Mouse (Mus musculus): ENCODE measurements at regions not wholly inside any gene's neighbourhood (a gene's known extent, or its start where the extent isn't known, plus 50 kb on each side); places are given as distances from the start of the nearest gene placed in this dataset.
"Not testable (repeated sequence)": the region's sequence is repeated elsewhere in the genome, so short reads cannot be mapped to it uniquely, and the experiment has no call there.

DNA sequence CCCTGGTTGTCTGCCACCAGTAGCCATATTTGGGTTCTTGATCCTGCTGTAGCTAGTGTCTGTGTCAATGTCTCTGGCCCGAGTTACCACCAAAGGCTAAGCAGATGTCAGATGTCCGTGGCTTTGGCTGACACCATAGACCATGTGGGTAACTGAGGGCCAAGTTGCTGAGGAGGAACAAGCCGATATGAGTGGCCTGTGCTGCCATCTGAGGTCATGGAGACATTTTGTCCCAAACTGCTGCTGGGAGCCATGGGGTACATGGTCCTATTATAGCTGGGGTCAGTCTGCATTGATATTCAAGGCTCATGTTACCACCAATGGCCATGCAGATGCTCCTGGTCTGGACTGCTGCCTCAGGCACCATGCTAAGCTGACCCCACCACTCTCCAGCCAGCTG, 276.3 kb upstream of the Zic4 start:
- Histone ChIP-seq H3K4me1 (ENCODE audit: insufficient read depth) (no peaks in the 10 kb centered on the region), H3K9me3 (ENCODE audit: low read depth, low read length) (no peaks in the 10 kb centered on the region), H3K9ac (no peak overlapping the region), H3K4me3 (ENCODE audit: low read depth, low read length) (no peak overlapping the region), H3K36me3 (ENCODE audit: insufficient read depth) (no peaks in the 10 kb centered on the region), H3K4me2 (no peak overlapping the region), H3K27ac (ENCODE audit: low read depth) (no peak overlapping the region), H3K27me3 (ENCODE audit: insufficient read depth, low read length) (no peaks in the 10 kb centered on the region)
- no peak for DNase-seq
- TF ChIP-seq CTCF (IDR thresholded peaks at IDR 0.05; ENCODE audit: low read depth) = no peak
- ATAC-seq (ENCODE audit: insufficient read depth) = no peak
- WGBS = 77% methylated on average over 3 of the region's 3 CpGs

- TF ChIP-seq CTCF (IDR thresholded peaks at IDR 0.05; ENCODE audit: low read depth) = no peak
Observed at GRCm38 (mm10) chr9:91089348-91089747, 272.9 kb upstream of the Zic4 start.

GRCm38 (mm10) chr9:91091421-91092050, 270.7 kb upstream of the Zic4 start:
- TF ChIP-seq CTCF (IDR thresholded peaks at IDR 0.05; ENCODE audit: low read depth) = no peak
- DNase-seq = no peak
- WGBS = 87% methylated on average over 1 of the region's 1 CpGs

More at GRCm38 (mm10) chr9:91089348-91089747, 272.9 kb upstream of the Zic4 start:
- 42% methylated on average over 2 of the region's 2 CpGs for WGBS
- H3K4me3 ChIP-seq (ENCODE audit: low read depth, low read length) = no peak overlapping the region
- no peaks in the 10 kb centered on the region for H3K27me3 ChIP-seq (ENCODE audit: insufficient read depth, low read length)
- DNase-seq (no peak), ATAC-seq (ENCODE audit: insufficient read depth) (no peak)
- H3K9me3 ChIP-seq (ENCODE audit: low read depth, low read length) = no peaks in the 10 kb centered on the region
- no peak overlapping the region for H3K27ac ChIP-seq (ENCODE audit: low read depth)
- no peaks in the 10 kb centered on the region for H3K36me3 ChIP-seq (ENCODE audit: insufficient read depth)
- H3K4me2 ChIP-seq = no peak overlapping the region
- no peaks in the 10 kb centered on the region for H3K4me1 ChIP-seq (ENCODE audit: insufficient read depth)
- no peak overlapping the region for H3K9ac ChIP-seq

DNA sequence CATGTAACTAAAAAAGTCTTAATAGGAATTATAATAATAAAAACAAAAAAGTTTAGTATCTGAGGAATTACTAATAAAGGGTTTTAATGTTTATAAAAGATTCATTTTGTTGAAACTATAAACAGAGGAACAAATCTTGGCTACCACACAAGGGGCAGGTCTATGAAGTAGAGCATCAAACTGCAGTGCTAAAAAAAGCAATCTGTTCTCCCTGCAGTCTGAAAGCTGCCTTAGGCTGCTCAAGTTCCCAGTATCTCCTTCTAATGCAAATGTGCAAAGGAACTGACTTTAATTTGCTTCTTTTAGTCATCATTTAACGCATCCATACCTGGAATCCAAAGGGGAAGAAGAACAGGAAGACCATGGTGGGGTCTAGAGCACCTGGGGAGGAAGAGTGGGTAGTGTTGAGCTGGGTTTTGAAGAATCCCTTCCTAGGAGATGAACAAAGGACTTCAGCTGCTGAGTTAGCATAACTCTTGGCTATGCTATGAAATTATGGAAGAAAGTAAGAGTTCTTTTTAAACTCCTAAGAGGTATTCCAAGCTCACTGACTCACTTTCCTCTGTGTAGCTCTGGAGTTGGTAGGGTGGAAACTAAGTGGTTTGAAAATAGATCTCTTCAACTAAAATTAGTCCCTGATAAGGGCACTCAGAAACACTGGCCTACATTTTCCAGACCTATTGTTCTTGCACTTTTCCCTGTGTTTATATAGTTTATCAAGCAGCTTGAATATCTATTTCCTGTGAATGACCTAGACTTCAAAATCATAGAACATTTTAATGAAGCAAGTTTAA, 260.4 kb upstream of the Zic4 start:
- H3K9me3 ChIP-seq (ENCODE audit: low read depth, low read length) = no peaks in the 10 kb centered on the region
- H3K36me3 ChIP-seq (ENCODE audit: insufficient read depth) = no peaks in the 10 kb centered on the region
- no peak overlapping the region for H3K9ac ChIP-seq
- DNase-seq = no peak
- no peaks in the 10 kb centered on the region for H3K4me1 ChIP-seq (ENCODE audit: insufficient read depth)
- ATAC-seq (ENCODE audit: insufficient read depth) = no peak
- H3K4me2 ChIP-seq = no peak overlapping the region
- TF ChIP-seq CTCF (IDR thresholded peaks at IDR 0.05; ENCODE audit: low read depth) = no peak
- WGBS = 56% methylated on average over 1 of the region's 1 CpGs
- H3K4me3 ChIP-seq (ENCODE audit: low read depth, low read length) = no peak overlapping the region
- H3K27ac ChIP-seq (ENCODE audit: low read depth) = no peak overlapping the region
- H3K27me3 ChIP-seq (ENCODE audit: insufficient read depth, low read length) = no peaks in the 10 kb centered on the region

More at GRCm38 (mm10) chr9:91091421-91092050, 270.7 kb upstream of the Zic4 start:
- H3K9ac ChIP-seq = no peak overlapping the region
- H3K4me2 ChIP-seq = no peak overlapping the region
- H3K4me3 ChIP-seq (ENCODE audit: low read depth, low read length) = no peak overlapping the region
- H3K9me3 ChIP-seq (ENCODE audit: low read depth, low read length) = no peaks in the 10 kb centered on the region
- no peaks in the 10 kb centered on the region for H3K36me3 ChIP-seq (ENCODE audit: insufficient read depth)
- ATAC-seq (ENCODE audit: insufficient read depth) = no peak
- H3K27ac ChIP-seq (ENCODE audit: low read depth) = no peak overlapping the region
- no peaks in the 10 kb centered on the region for H3K4me1 ChIP-seq (ENCODE audit: insufficient read depth)
- H3K27me3 ChIP-seq (ENCODE audit: insufficient read depth, low read length) = no peaks in the 10 kb centered on the region

DNA sequence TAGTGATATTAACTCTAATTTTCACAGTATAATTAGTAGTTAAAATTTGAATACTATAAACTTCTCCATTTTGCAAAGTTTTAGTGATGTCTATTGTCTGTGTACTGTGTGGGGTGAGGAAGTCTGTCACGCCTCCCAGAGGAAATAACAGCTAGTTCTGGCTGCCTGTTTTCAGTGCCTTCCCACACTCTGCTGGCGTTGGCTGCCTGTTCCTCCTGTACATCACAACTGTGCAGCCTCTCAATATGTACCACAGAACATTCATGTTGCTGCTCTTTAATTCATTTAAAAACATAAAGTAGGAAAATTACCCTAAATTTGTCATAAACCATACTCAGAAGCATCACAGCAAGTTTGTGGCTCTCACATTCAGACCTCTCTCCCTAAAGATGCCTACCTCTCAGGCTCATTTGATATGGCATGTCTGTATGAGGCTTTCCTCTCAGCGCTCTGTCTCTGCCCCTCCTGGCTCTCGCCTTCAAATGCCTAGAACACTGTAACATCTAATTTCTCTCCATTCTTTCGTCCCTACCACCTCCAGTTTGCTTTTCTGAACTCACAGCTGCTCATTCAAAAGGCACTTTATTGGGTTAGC, 239.7 kb upstream of the Zic4 start:
- no peaks in the 10 kb centered on the region for H3K9me3 ChIP-seq (ENCODE audit: low read depth, low read length)
- no peak for TF ChIP-seq CTCF (IDR thresholded peaks at IDR 0.05; ENCODE audit: low read depth)
- H3K36me3 ChIP-seq (ENCODE audit: insufficient read depth) = no peaks in the 10 kb centered on the region
- no peak overlapping the region for H3K9ac ChIP-seq
- no peaks in the 10 kb centered on the region for H3K4me1 ChIP-seq (ENCODE audit: insufficient read depth)
- no peak for ATAC-seq (ENCODE audit: insufficient read depth)
- DNase-seq = no peak
- H3K4me2 ChIP-seq = no peak overlapping the region
- WGBS = 77% methylated on average over 5 of the region's 5 CpGs
- H3K4me3 ChIP-seq (ENCODE audit: low read depth, low read length) = no peak overlapping the region
- H3K27me3 ChIP-seq (ENCODE audit: insufficient read depth, low read length) = no peaks in the 10 kb centered on the region
- H3K27ac ChIP-seq (ENCODE audit: low read depth) = no peak overlapping the region

DNA sequence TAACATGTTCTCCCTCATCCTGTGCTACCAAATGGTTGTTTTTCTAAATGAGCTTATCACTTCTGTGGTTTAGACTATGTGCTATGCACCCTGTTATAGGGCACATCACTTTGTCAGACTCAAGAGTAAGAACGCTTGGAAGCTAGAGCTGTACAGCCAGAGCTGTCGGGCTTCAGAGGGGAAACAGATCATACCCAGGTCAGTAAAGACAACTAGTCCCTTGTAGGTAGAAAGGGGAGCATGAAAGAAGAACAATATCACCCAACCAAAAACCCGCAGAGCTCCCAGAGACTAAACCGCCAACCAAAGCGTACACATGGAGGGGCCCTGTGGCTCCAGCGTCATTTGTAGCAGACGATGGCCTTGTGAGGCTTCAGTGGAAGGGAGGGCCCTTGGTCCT, 239.0 kb upstream of the Zic4 start:
- Histone ChIP-seq H3K4me3 (ENCODE audit: low read depth, low read length) (no peak overlapping the region), H3K36me3 (ENCODE audit: insufficient read depth) (no peaks in the 10 kb centered on the region), H3K9ac (no peak overlapping the region), H3K4me1 (ENCODE audit: insufficient read depth) (no peaks in the 10 kb centered on the region), H3K9me3 (ENCODE audit: low read depth, low read length) (no peaks in the 10 kb centered on the region), H3K27me3 (ENCODE audit: insufficient read depth, low read length) (no peaks in the 10 kb centered on the region), H3K27ac (ENCODE audit: low read depth) (no peak overlapping the region), H3K4me2 (no peak overlapping the region)
- DNase-seq (no peak), ATAC-seq (ENCODE audit: insufficient read depth) (no peak)
- no peak for TF ChIP-seq CTCF (IDR thresholded peaks at IDR 0.05; ENCODE audit: low read depth)
- 77% methylated on average over 7 of the region's 7 CpGs for WGBS

DNA sequence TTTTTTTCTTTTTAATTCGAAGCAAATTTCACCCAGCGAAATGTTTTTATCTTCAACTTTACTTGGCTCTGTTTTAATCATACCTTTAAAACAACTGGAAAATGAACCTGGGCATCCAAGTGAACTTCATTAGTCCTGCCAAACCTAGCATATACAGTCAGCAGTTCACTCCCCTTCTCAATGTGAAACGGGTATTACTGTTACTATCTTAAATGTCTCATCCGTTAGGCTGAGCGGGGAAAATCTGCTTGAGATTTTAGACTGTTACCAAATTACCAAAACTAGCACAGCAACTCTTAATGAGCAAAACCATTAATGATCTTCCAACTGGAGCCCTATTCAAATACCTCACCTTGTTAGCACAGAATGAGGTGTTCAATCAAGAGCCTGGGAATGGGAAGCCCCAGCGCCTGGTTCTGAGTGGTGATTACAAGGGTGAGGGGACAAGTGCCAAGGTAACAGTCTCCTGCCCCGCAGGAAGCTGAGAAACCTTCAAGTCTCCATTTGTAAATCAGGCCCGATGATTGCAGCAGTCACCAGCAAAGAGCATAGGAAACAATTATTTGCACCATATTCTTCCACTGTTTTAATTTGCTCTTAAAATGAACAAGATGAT, 235.5 kb upstream of the Zic4 start:
- ATAC-seq (ENCODE audit: insufficient read depth) (no peak), DNase-seq (no peak)
- Histone ChIP-seq H3K27me3 (ENCODE audit: insufficient read depth, low read length) (no peaks in the 10 kb centered on the region), H3K4me2 (no peak overlapping the region), H3K9me3 (ENCODE audit: low read depth, low read length) (no peaks in the 10 kb centered on the region), H3K4me3 (ENCODE audit: low read depth, low read length) (no peak overlapping the region), H3K27ac (ENCODE audit: low read depth) (no peak overlapping the region), H3K36me3 (ENCODE audit: insufficient read depth) (no peaks in the 10 kb centered on the region), H3K4me1 (ENCODE audit: insufficient read depth) (no peaks in the 10 kb centered on the region), H3K9ac (no peak overlapping the region)
- TF ChIP-seq CTCF (IDR thresholded peaks at IDR 0.05; ENCODE audit: low read depth) = no peak
- WGBS = 48% methylated on average over 8 of the region's 8 CpGs

- not testable (repeated sequence) for DNase-seq; ATAC-seq (ENCODE audit: insufficient read depth); H3K4me1 ChIP-seq (ENCODE audit: insufficient read depth); H3K27me3 ChIP-seq (ENCODE audit: insufficient read depth, low read length); H3K4me2 ChIP-seq; H3K9me3 ChIP-seq (ENCODE audit: low read depth, low read length); H3K4me3 ChIP-seq (ENCODE audit: low read depth, low read length); H3K9ac ChIP-seq; H3K36me3 ChIP-seq (ENCODE audit: insufficient read depth); H3K27ac ChIP-seq (ENCODE audit: low read depth)
- WGBS = 33% methylated on average over 2 of the region's 2 CpGs
Observed at GRCm38 (mm10) chr9:91128491-91128890, 233.7 kb upstream of the Zic4 start.
